Mouse (Mus musculus) Patski (cell line): ENCODE measurements around the gene Ctsh. TPM values are rescaled to one million over a fixed set of nuclear protein-coding genes. Genes with fewer than 3 reads are reported as not detected.

ENCODE experiments used
- ATAC-seq: fragments of 100-300 bp; one replicate; pipeline ENCODE4 v1.8.0; 2021
- CTCF ChIA-PET: fragments of 350-600 bp; sonication (Branson Sonifier 250); formaldehyde crosslinking; loops from one replicate; lab custom pipeline; 2022; ENCODE audit warnings: inconsistent platforms; lab: Charles Lee
- POLR2A ChIA-PET: fragments of 350-600 bp; sonication (Branson Sonifier 250); formaldehyde crosslinking; loops from one replicate; lab custom pipeline; 2022; ENCODE audit warnings: antibody characterized with exemption, inconsistent platforms; lab: Charles Lee
- DNase-seq: peaks from one replicate; pipeline ENCODE4 v3.0.0-alpha.2; 2011; ENCODE audit warnings: low read depth, low spot score
- H3K27me3 ChIP-seq: fragments of 371-371 bp; one replicate; pipeline ENCODE4 v1.5.1; 2021
- CTCF ChIP-seq: fragments of 100-300 bp; IDR thresholded peaks from one replicate; pipeline ENCODE4 v1.5.1; 2021
- in situ Hi-C: fragments of 300-500 bp; cut with MboI; formaldehyde crosslinking; loops from 3 replicates; pipeline ENCODE4 v1.11.1; 2018; ENCODE audit warnings: low pct_unique_long_range_greater_than_20kb, mixed read lengths
- polyA plus RNA-seq: library from polyadenylated mRNA; unstranded; gene quantifications from one replicate; pipeline ENCODE4 v1.2.3, GENCODE M21; 2021

Ctsh gene
- polyA plus RNA-seq, 1 experiment from 2014 or later, result 6.5 TPM

DNA sequence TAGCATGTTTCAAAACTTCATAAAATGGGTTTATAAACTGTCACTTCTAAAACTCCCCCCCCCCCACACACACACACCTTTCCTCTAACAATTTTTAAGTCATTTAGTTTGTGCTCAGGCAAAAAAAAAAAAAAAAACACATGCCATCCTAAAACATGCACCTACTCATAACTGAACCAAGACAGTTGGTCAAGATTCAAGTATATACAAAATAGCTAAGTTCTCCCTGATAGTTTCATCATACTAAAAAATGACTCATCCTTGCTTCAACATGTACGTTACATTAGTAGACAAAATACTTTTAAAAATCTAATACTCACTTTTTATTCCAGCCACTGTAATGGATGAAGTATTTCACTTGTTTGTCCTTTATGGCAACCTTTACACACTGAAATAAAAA is 53.0 kb downstream of the Ctsh start:
- no peak for DNase-seq
- CTCF ChIA-PET, result interaction anchor here (1.4 to 2.5 kb wide), 2 partner anchors 13 to 20 kb away, joined by 4 to 7 read pairs; no protein-coding TSS in a partner anchor
- no peak for TF ChIP-seq CTCF
- H3K27me3 ChIP-seq, result no peaks in the 10 kb centered on the region
- in situ Hi-C loops, result no loop called here
- POLR2A ChIA-PET, result interaction anchor here (0.6 to 0.7 kb wide), 2 partner anchors 83 to 605 kb away, joined by 3 to 4 read pairs; no protein-coding TSS in a partner anchor
- ATAC-seq, result no peak

DNA sequence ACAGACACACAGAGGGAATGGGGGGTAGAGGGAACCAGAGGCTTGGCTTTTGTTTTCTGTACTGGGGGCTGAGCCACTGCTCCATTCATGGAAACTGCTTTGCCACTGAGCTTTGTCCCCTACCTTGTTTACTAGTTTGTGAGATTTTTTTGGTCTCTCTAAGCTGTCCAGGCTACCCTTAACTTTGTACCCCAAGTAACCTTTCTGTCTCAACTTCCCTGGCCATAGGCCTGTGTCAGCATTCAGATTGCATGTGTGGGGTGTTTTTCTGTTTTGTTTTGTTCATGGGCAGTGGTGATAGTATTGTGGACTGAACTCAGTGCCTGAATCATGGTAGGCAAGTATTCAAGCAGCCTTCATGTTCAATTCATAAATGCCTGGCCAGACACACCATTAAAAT is 54.3 kb downstream of the Ctsh start:
- TF ChIP-seq CTCF, result no peak
- ATAC-seq (no peak), DNase-seq (no peak)
- no peaks in the 10 kb centered on the region for H3K27me3 ChIP-seq
- in situ Hi-C loops, result no loop called here
- ChIA-PET CTCF (interaction anchor here (0.8 to 1.4 kb wide), 2 partner anchors 10 to 14 kb away, joined by 3 to 4 read pairs; no protein-coding TSS in a partner anchor), POLR2A (no interaction called here)

DNA sequence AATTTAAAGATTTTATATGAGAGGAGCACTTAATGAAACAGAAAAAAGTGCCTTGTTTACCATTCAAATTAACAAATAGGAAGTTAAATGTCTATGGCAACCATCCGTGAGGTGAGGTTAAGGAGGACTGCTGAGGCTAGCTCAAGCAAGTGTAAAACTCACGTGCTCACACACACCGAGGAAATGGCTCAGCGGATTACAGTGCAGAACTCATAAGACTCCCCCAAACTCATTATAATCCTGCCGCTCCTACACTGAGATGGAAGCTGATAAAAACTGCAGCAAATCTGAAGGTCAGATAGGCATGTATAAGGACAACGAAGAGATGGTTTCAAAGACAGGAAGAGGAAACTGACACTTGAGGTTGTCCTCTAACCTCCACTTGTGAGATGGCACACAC is 55.4 kb downstream of the Ctsh start:
- ChIA-PET CTCF (no interaction called here), POLR2A (interaction anchor here (0.6 kb wide), 1 partner anchor 34 kb away, joined by 3 read pairs; no protein-coding TSS in a partner anchor)
- no peak for DNase-seq
- ATAC-seq, result no peak
- no peaks in the 10 kb centered on the region for H3K27me3 ChIP-seq
- no peak for TF ChIP-seq CTCF
- in situ Hi-C loops, result no loop called here

DNA sequence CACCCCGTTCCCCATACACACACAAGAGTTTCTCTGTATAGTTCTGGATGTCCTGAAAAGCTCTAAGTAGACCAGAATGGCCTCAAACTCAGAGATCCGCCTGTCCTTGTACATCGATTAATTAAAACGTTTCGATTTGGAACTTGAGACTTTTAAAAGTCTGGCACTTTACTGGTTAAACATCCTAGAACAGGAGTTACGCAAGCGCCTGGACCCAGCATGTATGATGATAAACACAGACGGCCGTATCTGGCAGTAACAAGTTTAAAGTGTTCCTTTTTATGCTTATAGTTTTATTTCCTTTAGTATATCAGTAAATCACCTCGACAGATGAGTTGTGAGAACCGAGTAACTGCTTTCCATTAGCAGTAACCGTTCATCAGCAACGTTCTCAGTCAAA is 59.2 kb downstream of the Ctsh start:
- CTCF ChIA-PET, result interaction anchor here (1.4 to 6.9 kb wide), 3 partner anchors 10 to 16 kb away, joined by 3 to 33 read pairs (median 8); no protein-coding TSS in a partner anchor
- no peak for TF ChIP-seq CTCF
- POLR2A ChIA-PET, result interaction anchor here (1.1 to 1.7 kb wide), 2 partner anchors 8 to 50 kb away, joined by 3 read pairs; no protein-coding TSS in a partner anchor
- H3K27me3 ChIP-seq, result peaks cover 4% of the 10 kb centered on the region
- ATAC-seq (no peak), DNase-seq (no peak)
- in situ Hi-C loops, result no loop called here

DNA sequence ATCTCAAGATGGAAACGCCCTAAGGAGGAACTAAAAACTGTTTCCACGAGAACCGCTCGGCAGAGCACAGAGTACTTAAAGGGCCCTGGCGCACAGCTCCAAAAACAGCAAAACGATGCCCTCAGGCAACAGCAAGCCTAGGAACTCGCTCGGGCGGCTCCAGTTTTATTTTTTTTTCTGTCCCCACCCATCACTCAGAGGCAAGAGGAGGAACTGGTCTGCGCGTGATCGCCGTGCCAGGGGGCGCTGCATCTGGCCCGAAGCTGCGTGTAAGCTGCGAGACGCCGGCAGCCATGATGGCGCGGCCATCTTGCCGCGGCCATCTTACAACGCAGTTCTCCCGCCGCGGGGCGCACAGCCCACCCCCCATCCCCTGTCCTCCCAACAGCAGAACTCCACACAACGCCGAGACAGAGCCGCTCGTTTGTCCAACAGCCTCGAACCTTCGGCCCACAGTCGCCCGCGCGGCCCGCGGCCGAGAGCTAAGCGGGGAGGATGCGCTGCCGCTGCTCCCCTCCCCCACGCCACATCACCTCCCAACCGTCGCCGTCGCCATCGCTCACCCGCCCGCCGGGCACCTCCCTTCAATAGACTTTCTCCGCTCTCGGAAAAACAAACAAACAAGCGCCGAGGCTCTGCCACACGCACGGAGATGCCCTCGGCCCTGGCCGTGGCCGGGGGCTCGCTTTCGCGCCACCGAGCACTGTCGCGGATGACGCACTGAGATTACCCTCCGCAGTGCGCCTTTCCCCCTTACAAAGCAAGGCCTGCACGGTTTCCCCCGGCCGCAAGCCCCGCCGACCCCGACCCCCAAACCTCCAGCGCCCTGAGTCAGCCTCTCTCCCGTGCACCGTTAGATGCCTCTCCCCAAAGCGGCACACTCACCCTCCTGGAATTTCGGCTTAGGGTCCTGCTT is 60.0 kb downstream of the Ctsh start:
- ChIA-PET POLR2A (interaction anchor here (0.8 to 1.7 kb wide), 3 partner anchors 9 to 69 kb away, joined by 3 to 5 read pairs (median 3); no protein-coding TSS in a partner anchor), CTCF (interaction anchor here (0.9 to 6.9 kb wide), 3 partner anchors 10 to 13 kb away, joined by 3 to 33 read pairs (median 8); no protein-coding TSS in a partner anchor)
- ATAC-seq (peak; percentile 84), DNase-seq (peak; percentile 66)
- H3K27me3 ChIP-seq, result peaks cover 11% of the 10 kb centered on the region
- peak; percentile 96 for TF ChIP-seq CTCF
- in situ Hi-C loops, result no loop called here

DNA sequence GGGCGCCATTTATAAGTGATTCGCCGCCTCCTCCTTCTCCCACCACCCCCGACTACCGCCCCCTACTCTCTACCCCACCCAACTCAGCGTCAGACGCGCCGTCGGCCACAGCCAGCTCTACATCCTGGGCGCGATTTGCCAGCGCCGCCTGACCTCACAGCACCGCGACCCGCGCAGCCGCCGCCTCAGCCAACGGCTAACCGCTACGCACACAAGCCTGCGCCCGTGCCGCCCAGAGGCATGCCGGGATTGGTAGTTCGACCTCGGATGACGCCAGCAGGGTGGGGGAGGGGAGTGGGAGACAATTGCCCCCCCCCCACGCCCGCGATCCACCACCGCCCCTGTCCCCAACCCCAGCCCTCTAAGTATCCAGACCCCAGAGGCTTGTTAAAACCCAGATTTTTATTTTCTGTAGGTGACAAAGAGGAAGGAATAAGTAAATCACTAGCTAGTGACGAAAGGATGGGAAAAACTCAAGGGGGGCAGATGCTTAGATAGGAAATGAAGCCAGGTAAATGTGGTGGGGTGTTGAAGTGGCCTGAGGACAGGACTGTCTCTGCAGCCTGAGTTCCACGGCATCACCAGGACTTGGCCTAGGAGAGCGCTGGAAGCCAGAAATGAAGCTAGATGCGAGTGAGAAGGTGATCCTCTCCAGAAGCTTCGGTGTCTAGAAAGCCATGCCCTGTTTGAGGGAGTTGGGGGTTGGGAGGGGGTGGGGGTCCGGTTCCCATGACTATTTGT is 60.8 kb downstream of the Ctsh start, which contains the start of gene Morf4l1:
TSS of gene Morf4l1 (minus strand) at position 208 of the 741 bp plus-strand sequence.
- in situ Hi-C loops, result no loop called here
- DNase-seq, result peak; percentile 68
- H3K27me3 ChIP-seq, result peaks cover 17% of the 10 kb centered on the region
- ChIA-PET POLR2A (interaction anchor here (0.6 to 1.7 kb wide), 4 partner anchors 10 to 69 kb away, joined by 3 to 5 read pairs (median 3); no protein-coding TSS in a partner anchor), CTCF (interaction anchor here (0.9 to 6.9 kb wide), 3 partner anchors 11 to 12 kb away, joined by 3 to 33 read pairs (median 3); no protein-coding TSS in a partner anchor)
- peak; percentile 85 for ATAC-seq
- no peak for TF ChIP-seq CTCF

DNA sequence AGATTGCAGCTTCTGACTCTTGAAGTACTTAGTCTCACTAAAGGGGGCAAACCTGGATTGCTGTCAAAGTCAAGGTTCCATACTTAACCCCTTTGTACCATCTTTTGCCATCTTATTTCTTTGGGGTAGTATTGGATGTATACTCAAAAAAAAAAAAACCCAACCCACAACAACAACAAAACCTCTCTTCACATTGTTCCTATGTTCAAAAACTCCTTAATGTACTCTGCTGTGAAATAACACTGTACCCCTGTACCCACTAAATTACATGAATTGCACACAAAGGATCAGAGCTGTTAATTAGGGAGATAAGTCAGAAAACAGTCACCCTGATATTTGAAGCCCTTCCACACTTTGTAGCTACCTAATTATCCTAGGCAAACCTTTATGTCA is 61.4 kb downstream of the Ctsh start:
- POLR2A ChIA-PET, result interaction anchor here (0.6 kb wide), 1 partner anchor 46 kb away, joined by 3 read pairs; no protein-coding TSS in a partner anchor
- no peak for TF ChIP-seq CTCF
- DNase-seq (no peak), ATAC-seq (no peak)
- in situ Hi-C loops, result no loop called here
- H3K27me3 ChIP-seq, result peaks cover 17% of the 10 kb centered on the region
- CTCF ChIA-PET, result interaction anchor here (0.9 to 6.9 kb wide), 2 partner anchors 11 to 12 kb away, joined by 3 to 33 read pairs; no protein-coding TSS in a partner anchor

DNA sequence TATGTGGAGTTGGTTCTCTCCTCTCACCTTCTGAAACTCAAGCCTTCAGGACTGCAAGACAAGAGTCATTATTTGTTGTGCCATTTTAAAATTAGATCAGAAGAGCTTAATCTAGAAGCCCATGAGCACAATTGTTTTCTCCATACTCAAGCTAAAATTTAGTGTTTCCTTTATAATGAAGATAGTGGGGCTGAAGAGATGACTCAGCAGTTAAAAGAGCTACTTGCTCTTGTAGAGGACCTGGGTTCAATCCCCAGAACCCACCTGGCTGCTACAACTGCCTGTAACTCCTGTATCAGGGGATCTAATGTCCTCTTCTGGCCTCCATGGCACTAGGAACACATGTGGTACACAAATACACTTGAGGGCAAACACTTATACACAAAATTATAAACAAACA is 63.3 kb downstream of the Ctsh start:
- in situ Hi-C loops, result no loop called here
- ChIA-PET POLR2A (no interaction called here), CTCF (interaction anchor here (1.6 to 6.9 kb wide), 2 partner anchors 8 to 9 kb away, joined by 3 to 33 read pairs; no protein-coding TSS in a partner anchor)
- TF ChIP-seq CTCF, result no peak
- no peak for DNase-seq
- no peak for ATAC-seq
- peaks cover 17% of the 10 kb centered on the region for H3K27me3 ChIP-seq

DNA sequence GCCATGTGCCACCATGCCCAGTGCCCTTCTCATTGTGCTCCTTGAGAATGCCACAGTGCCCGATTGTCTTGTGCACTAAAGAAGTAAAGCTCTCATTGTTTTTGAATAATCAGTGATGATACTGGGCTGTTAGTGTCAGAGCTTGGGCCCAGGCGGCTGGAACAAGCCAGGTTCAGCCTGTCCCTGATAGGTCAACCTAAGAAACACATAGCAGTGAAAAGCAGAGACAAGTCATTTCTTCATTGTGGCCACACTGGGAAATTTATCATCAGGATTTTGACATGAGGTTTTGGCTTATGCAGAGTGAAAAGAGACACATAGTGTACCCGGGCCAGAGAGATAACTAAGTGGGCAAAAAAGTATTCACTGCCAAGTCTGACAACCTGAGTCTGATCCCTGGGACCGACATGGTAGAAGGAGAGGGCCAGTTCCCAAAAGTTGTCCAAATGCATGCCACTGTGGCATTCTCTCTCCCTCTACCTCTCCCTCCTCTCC is 68.3 kb downstream of the Ctsh start:
- ChIA-PET POLR2A (no interaction called here), CTCF (interaction anchor here (1.2 kb wide), 1 partner anchor 28 kb away, joined by 3 read pairs; no protein-coding TSS in a partner anchor)
- no peak for DNase-seq
- H3K27me3 ChIP-seq, result peaks cover 17% of the 10 kb centered on the region
- TF ChIP-seq CTCF, result no peak
- in situ Hi-C loops, result no loop called here
- ATAC-seq, result no peak
